Mouse (Mus musculus) CH12.LX (cell line): ENCODE data around the gene Eri3. TPM values are rescaled to one million over a fixed set of nuclear protein-coding genes. Genes with fewer than 3 reads are reported as not detected.

Experiments used
- DNase-seq: peaks from one replicate; pipeline ENCODE4 v3.0.0-alpha.2; 2013; ENCODE audit errors: extremely low read depth
- H3K27ac ChIP-seq: 2 replicates; pipeline ENCODE4 v1.5.1; 2012; ENCODE audit warnings: low read depth, mild to moderate bottlenecking, control low read depth, moderate library complexity; ENCODE audit not compliant: insufficient read depth
- H3K27me3 ChIP-seq: replicated peaks from 2 replicates; pipeline ENCODE3; 2012; ENCODE audit warnings: inconsistent platforms
- H3K36me3 ChIP-seq, 2 experiments: replicated peaks in 1 of 2; 2 replicates each; pipeline versions ENCODE3 to v1.6.1; 2012; ENCODE audit warnings: inconsistent platforms in 1 of 2, low read length in 1 of 2, mild to moderate bottlenecking in 1 of 2, mixed read lengths in 1 of 2, moderate library complexity in 1 of 2; ENCODE audit not compliant: control insufficient read depth in 1 of 2, insufficient read depth in 1 of 2
- H3K4me1 ChIP-seq, 2 experiments: 2 replicates each; pipeline ENCODE4 v1.6.1; 2012; ENCODE audit warnings: inconsistent platforms in 1 of 2, moderate library complexity in 1 of 2; ENCODE audit not compliant: insufficient read depth in 2 of 2, control insufficient read depth in 1 of 2
- H3K4me2 ChIP-seq: 2 replicates; pipeline ENCODE4 v1.6.1; 2012; ENCODE audit warnings: low read depth, mild to moderate bottlenecking, control low read depth; ENCODE audit not compliant: poor library complexity, insufficient read depth, severe bottlenecking
- H3K4me3 ChIP-seq, 3 experiments: fragments of 150-350 bp in 1 of 3; sonication (generic) in 1 of 3; replicated peaks in 1 of 3; 2 replicates each; pipeline versions ENCODE3 to v1.5.1; 2011 to 2012; ENCODE audit warnings: low read depth in 2 of 3, low read length in 2 of 3, mild to moderate bottlenecking in 2 of 3, moderate library complexity in 2 of 3, control low read depth in 1 of 3, improper control_type of control experiment in 1 of 3, inconsistent platforms in 1 of 3, mixed read lengths in 1 of 3; ENCODE audit not compliant: poor library complexity in 1 of 3
- H3K79me2 ChIP-seq: replicated peaks from 2 replicates; pipeline ENCODE4 v1.6.1; 2012; ENCODE audit warnings: mild to moderate bottlenecking, moderate library complexity; ENCODE audit not compliant: control insufficient read depth, poor library complexity, insufficient read depth, severe bottlenecking; ENCODE audit errors: extremely low read depth
- H3K9ac ChIP-seq: 2 replicates; pipeline ENCODE4 v1.6.1; 2012; ENCODE audit warnings: low read depth, mild to moderate bottlenecking, control low read depth, moderate library complexity; ENCODE audit not compliant: insufficient read depth
- H3K9me3 ChIP-seq: replicated peaks from 2 replicates; pipeline ENCODE3; 2012; ENCODE audit warnings: low read length, inconsistent platforms, mixed read lengths
- BHLHE40 ChIP-seq: IDR thresholded peaks from 2 replicates; pipeline ENCODE4 v1.6.1; 2011; ENCODE audit warnings: mild to moderate bottlenecking, low read depth, low read length, improper control_type of control experiment
- CTCF ChIP-seq, 2 experiments: IDR thresholded peaks in 1 of 2; conservative IDR thresholded peaks in 1 of 2; 2 replicates each; pipeline ENCODE4 v1.5.1; 2011 to 2012; ENCODE audit warnings: low read depth in 2 of 2, low read length in 2 of 2, improper control_type of control experiment in 1 of 2, inconsistent platforms in 1 of 2, mild to moderate bottlenecking in 1 of 2, moderate library complexity in 1 of 2
- ELF1 ChIP-seq: IDR thresholded peaks from 2 replicates; pipeline ENCODE4 v1.6.1; 2014; ENCODE audit warnings: low read depth, mild to moderate bottlenecking, inconsistent platforms, low read length, improper control_type of control experiment
- EP300 ChIP-seq: IDR thresholded peaks from 2 replicates; pipeline ENCODE4 v1.6.1; 2011; ENCODE audit warnings: low read length, improper control_type of control experiment
- ETS1 ChIP-seq: conservative IDR thresholded peaks from 2 replicates; pipeline ENCODE4 v1.6.1; 2012; ENCODE audit warnings: low read depth, mild to moderate bottlenecking, inconsistent platforms, low read length, improper control_type of control experiment, moderate library complexity
- GABPA ChIP-seq: IDR thresholded peaks from 2 replicates; pipeline ENCODE4 v1.6.1; 2012; ENCODE audit warnings: low read depth, low read length, improper control_type of control experiment, inconsistent platforms; ENCODE audit not compliant: insufficient replicate concordance
- HCFC1 ChIP-seq: IDR thresholded peaks from 2 replicates; pipeline ENCODE4 v1.6.1; 2012; ENCODE audit warnings: low read depth, mild to moderate bottlenecking, inconsistent platforms, low read length, improper control_type of control experiment
- IRF4 ChIP-seq: IDR thresholded peaks from 2 replicates; pipeline ENCODE4 v1.6.1; 2014; ENCODE audit warnings: low read depth, mild to moderate bottlenecking, inconsistent platforms, low read length, improper control_type of control experiment
- JUND ChIP-seq: conservative IDR thresholded peaks from 2 replicates; pipeline ENCODE4 v1.6.1; 2011; ENCODE audit warnings: low read depth, low read length, improper control_type of control experiment
- KAT2A ChIP-seq: IDR thresholded peaks from 2 replicates; pipeline ENCODE4 v1.6.1; 2012; ENCODE audit warnings: low read length, improper control_type of control experiment, inconsistent platforms; ENCODE audit not compliant: insufficient replicate concordance
- MAFK ChIP-seq: IDR thresholded peaks from 2 replicates; pipeline ENCODE4 v1.6.1; 2011; ENCODE audit warnings: low read length, improper control_type of control experiment; ENCODE audit not compliant: insufficient replicate concordance
- MAX ChIP-seq: IDR thresholded peaks from 2 replicates; pipeline ENCODE4 v1.6.1; 2011; ENCODE audit warnings: low read length, improper control_type of control experiment
- NELFE ChIP-seq: IDR thresholded peaks from 2 replicates; pipeline ENCODE4 v1.6.1; 2011; ENCODE audit warnings: low read depth, low read length, improper control_type of control experiment
- PAX5 ChIP-seq: IDR thresholded peaks from 2 replicates; pipeline ENCODE4 v1.6.1; 2012; ENCODE audit warnings: low read length, inconsistent platforms, mixed read lengths
- POLR2A ChIP-seq: IDR thresholded peaks from 2 replicates; pipeline ENCODE4 v1.6.1; 2011; ENCODE audit warnings: low read depth, mild to moderate bottlenecking, improper control_type of control experiment, low read length
- RAD21 ChIP-seq: IDR thresholded peaks from 2 replicates; pipeline ENCODE4 v1.6.1; 2011; ENCODE audit warnings: low read depth, mild to moderate bottlenecking, low read length, improper control_type of control experiment, moderate library complexity
- RCOR1 ChIP-seq: conservative IDR thresholded peaks from 2 replicates; pipeline ENCODE4 v1.6.1; 2012; ENCODE audit warnings: low read depth, mild to moderate bottlenecking, inconsistent platforms, low read length, improper control_type of control experiment
- SMC3 ChIP-seq: IDR thresholded peaks from 2 replicates; pipeline ENCODE4 v1.6.1; 2011; ENCODE audit warnings: low read depth, low read length, improper control_type of control experiment
- TBP ChIP-seq: conservative IDR thresholded peaks from 2 replicates; pipeline ENCODE4 v1.6.1; 2011; ENCODE audit warnings: low read depth, low read length, improper control_type of control experiment
- USF1 ChIP-seq: IDR thresholded peaks from 2 replicates; pipeline ENCODE4 v1.6.1; 2014; ENCODE audit warnings: low read depth, mild to moderate bottlenecking, inconsistent platforms, low read length, improper control_type of control experiment
- USF2 ChIP-seq: conservative IDR thresholded peaks from 2 replicates; pipeline ENCODE4 v1.6.1; 2011; ENCODE audit warnings: low read depth, low read length, improper control_type of control experiment
- ZC3H11A ChIP-seq: IDR thresholded peaks from 2 replicates; pipeline ENCODE4 v1.6.1; 2012; ENCODE audit warnings: low read depth, mild to moderate bottlenecking, inconsistent platforms, low read length, improper control_type of control experiment
- ZKSCAN1 ChIP-seq: IDR thresholded peaks from 2 replicates; pipeline ENCODE4 v1.6.1; 2012; ENCODE audit warnings: low read depth, inconsistent platforms, low read length, improper control_type of control experiment, borderline replicate concordance
- ZNF384 ChIP-seq: IDR thresholded peaks from 2 replicates; pipeline ENCODE4 v1.6.1; 2012; ENCODE audit warnings: low read depth, low read length, improper control_type of control experiment, inconsistent platforms
- dilution Hi-C: fragments of 300-500 bp; cut with MboI; formaldehyde crosslinking; loops from 2 replicates; pipeline ENCODE4 v1.14.3; 2020; ENCODE audit warnings: low sequenced_read_pairs; ENCODE audit not compliant: extremely low pct_unique_long_range_greater_than_20kb, extremely low pct_ligation_motif_present
- in situ Hi-C: fragments of 300-500 bp; cut with MboI; formaldehyde crosslinking; loops from 3 replicates; pipeline ENCODE4 v1.14.3; 2019; ENCODE audit warnings: low sequenced_read_pairs, low pct_ligation_motif_present, low pct_unique_long_range_greater_than_20kb, mixed read lengths
- polyA plus RNA-seq: library from polyadenylated mRNA; unstranded; fragments of >175 nt; gene quantifications from 2 replicates; pipeline ENCODE4 v1.2.1, GENCODE M21; 2012; ENCODE audit warnings: low read depth; ENCODE audit not compliant: insufficient read length
- total RNA-seq, 2 experiments: library from RNA; depleted of rRNA; stranded (reverse); fragments of 300-350 nt in 1 of 2; fragments of >200 nt in 1 of 2; gene quantifications; 2 replicates each; pipeline ENCODE4 v1.2.3; 2012 to 2014

Eri3 gene
- total and polyA plus RNA-seq, 3 experiments: 31.2 to 38.0 (median 31.9) TPM

DNA sequence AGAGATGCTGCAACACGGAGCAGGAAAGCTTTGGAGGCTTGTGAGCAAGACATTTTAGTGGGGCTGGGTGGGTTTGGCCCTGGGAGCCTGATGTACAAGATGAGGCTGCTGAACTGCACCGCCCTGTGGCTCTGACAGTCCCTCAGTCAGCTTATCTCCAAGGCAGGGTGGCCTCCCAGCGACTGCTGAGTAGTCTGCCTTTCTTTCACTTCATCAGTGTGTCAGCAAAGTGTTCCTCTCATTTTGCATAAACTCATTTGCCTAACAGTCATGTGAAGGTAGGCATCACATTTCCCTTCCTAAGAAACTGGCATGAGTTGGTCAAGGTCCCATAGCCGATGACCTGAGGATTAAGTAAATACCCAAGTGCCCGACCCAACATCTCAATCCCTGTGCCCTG is 102.6 kb downstream of the Eri3 start:
- no peak overlapping the region for H3K9ac ChIP-seq
- peaks cover 2 to 57% of the 10 kb centered on the region in 2 experiments for H3K36me3 ChIP-seq
- H3K9me3 ChIP-seq: no peaks in the 10 kb centered on the region
- in situ Hi-C loops (loop anchor here (10.0 kb wide), 1 partner anchor 328 kb away; no protein-coding TSS in a partner anchor), dilution Hi-C loops (no loop called here)
- DNase-seq: peak; percentile 89
- TF ChIP-seq BHLHE40 (peak; percentile 89), ZNF384 (no peak), IRF4 (peak; percentile 46; the same call in 1 of the 2 replicates), POLR2A (peak; percentile 46), RAD21 (peak; percentile 58), USF2 (peak; percentile 56), TBP (0 out of 2 replicates have a peak, but pooled peaks have one; percentile 70), NELFE (no peak), ETS1 (peak; percentile 63; the same call in 1 of the 2 replicates), USF1 (peak; percentile 64), CTCF (conservative IDR thresholded peaks at IDR 0.05 in 1 of 2, IDR thresholded peaks at IDR 0.05 in 1 of 2; ENCODE audit: low read depth in 2 of 2, low read length in 2 of 2) (peak in 1 of 2 experiments; percentile 70; a peak in 2 of 4 replicates), EP300 (no peak), SMC3 (peak; percentile 38), MAX (no peak)
- peaks cover 21 to 82% of the 10 kb centered on the region in 2 experiments for H3K4me1 ChIP-seq
- H3K79me2 ChIP-seq: no peaks in the 10 kb centered on the region
- H3K27ac ChIP-seq: peak overlapping the region; percentile 52
- H3K4me2 ChIP-seq: peak overlapping the region; percentile 32; the same call in 1 of the 2 replicates
- no peaks in the 10 kb centered on the region for H3K27me3 ChIP-seq
- H3K4me3 ChIP-seq: no peak overlapping the region

DNA sequence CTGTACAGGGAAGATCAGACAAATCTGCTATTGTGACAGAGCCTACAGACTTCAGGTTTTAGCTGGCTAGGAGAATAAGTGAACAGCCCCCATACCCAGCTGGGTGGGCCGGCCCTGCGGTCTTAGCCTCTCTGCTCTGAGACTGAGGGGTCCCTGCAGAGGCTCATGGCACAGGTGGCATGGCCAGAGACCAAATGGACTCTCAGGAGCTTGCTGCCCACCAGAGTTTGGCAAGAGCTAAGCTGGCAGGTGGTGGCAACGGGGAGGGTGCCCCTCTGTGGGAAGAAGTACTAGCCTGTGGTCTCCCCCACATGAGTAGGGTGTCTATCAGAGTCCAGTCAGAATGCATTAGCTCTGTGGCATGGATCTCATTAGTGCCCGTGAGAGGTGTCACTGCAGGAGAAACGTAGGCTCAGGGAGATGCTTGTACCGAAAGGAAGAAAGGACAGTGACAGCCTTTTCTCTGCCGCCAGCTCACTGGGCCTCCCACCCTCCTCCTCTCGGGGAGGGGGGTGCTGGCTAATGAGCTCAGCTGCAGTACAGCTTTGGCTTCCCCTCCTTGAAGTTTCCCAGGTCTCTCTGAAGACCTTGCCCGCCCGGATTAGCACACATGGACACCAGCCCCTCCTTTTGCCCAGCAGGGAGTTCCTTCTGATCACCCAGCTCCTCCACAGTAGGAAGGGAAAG is 104.0 kb downstream of the Eri3 start:
- in situ Hi-C loops: loop anchor here (10.0 kb wide), 1 partner anchor 329 kb away; no protein-coding TSS in a partner anchor
- DNase-seq: no peak
- dilution Hi-C loops: no loop called here
- no peak overlapping the region for H3K27ac ChIP-seq
- TF ChIP-seq RAD21 (no peak), ELF1 (no peak), RCOR1 (no peak), MAX (no peak), GABPA (no peak), KAT2A (no peak), JUND (no peak), HCFC1 (no peak), ZC3H11A (no peak), MAFK (no peak), ZKSCAN1 (no peak), PAX5 (no peak), CTCF (conservative IDR thresholded peaks at IDR 0.05 in 1 of 2, IDR thresholded peaks at IDR 0.05 in 1 of 2; ENCODE audit: low read depth in 2 of 2, low read length in 2 of 2) (no peak), ZNF384 (no peak), TBP (no peak)
- H3K4me2 ChIP-seq: no peak overlapping the region
- no peaks in the 10 kb centered on the region for H3K9me3 ChIP-seq
- no peak overlapping the region for H3K4me3 ChIP-seq
- no peak overlapping the region for H3K9ac ChIP-seq
- H3K36me3 ChIP-seq: peaks cover 2 to 58% of the 10 kb centered on the region in 2 experiments
- peaks cover 19 to 71% of the 10 kb centered on the region in 2 experiments for H3K4me1 ChIP-seq
- no peaks in the 10 kb centered on the region for H3K27me3 ChIP-seq
- H3K79me2 ChIP-seq: no peaks in the 10 kb centered on the region
